Mouse (Mus musculus) midbrain, embryonic 16.5 days (tissue): ENCODE measurements around the gene Lrrc3c. TPM values are rescaled to one million over a fixed set of nuclear protein-coding genes. Genes with fewer than 3 reads are reported as not detected.
"Not testable (repeated sequence)": the region's sequence is repeated elsewhere in the genome, so short reads cannot be mapped to it uniquely, and the experiment has no call there.

ENCODE experiments used
- ATAC-seq: fragments of 200-750 bp; cut with Nextera tagmentation; 2 replicates; pipeline ENCODE4 v1.8.0; 2017; ENCODE audit warnings: moderate TSS enrichment
- H3K27ac ChIP-seq: fragments of 300-500 bp; sonication (generic); 2 replicates; pipeline ENCODE4 v1.5.1; 2014; ENCODE audit warnings: mild to moderate bottlenecking, low read length, mixed read lengths
- H3K27me3 ChIP-seq: fragments of 300-500 bp; sonication (generic); 2 replicates; pipeline ENCODE4 v1.6.1; 2014; ENCODE audit warnings: low read depth, low read length, mixed read lengths; ENCODE audit not compliant: control insufficient read depth, insufficient read depth
- H3K36me3 ChIP-seq: fragments of 300-500 bp; sonication (generic); 2 replicates; pipeline ENCODE4 v1.6.1; 2014; ENCODE audit warnings: mild to moderate bottlenecking, low read length, moderate library complexity, mixed read lengths; ENCODE audit not compliant: control insufficient read depth, insufficient read depth
- H3K4me1 ChIP-seq: fragments of 300-500 bp; sonication (generic); 2 replicates; pipeline ENCODE4 v1.6.1; 2014; ENCODE audit warnings: mild to moderate bottlenecking, low read length, mixed read lengths; ENCODE audit not compliant: control insufficient read depth, insufficient read depth
- H3K4me2 ChIP-seq: fragments of 300-500 bp; sonication (generic); 2 replicates; pipeline ENCODE4 v1.6.1; 2014; ENCODE audit warnings: mild to moderate bottlenecking, low read length, mixed read lengths
- H3K4me3 ChIP-seq: fragments of 300-500 bp; sonication (generic); 2 replicates; pipeline ENCODE4 v1.5.1; 2014; ENCODE audit warnings: low read depth, mild to moderate bottlenecking, low read length, moderate library complexity, mixed read lengths
- H3K9ac ChIP-seq: fragments of 300-500 bp; sonication (generic); 2 replicates; pipeline ENCODE4 v1.6.1; 2014; ENCODE audit warnings: low read depth, low read length, mixed read lengths
- H3K9me3 ChIP-seq: fragments of 300-500 bp; sonication (generic); replicated peaks from 2 replicates; pipeline ENCODE4 v1.6.1; 2014; ENCODE audit warnings: mild to moderate bottlenecking, low read length, mixed read lengths; ENCODE audit not compliant: control insufficient read depth, poor library complexity, severe bottlenecking
- WGBS: fragments of 180-500 bp; shearing (Covaris S2); extraction: QIAGEN DNeasy Blood & Tissue Kit; methylation state at CpG from one replicate; pipeline ENCODE4 v1.1.7; 2014; 5-methylcytosine and 5-hydroxymethylcytosine counted together
- polyA plus RNA-seq: library from polyadenylated mRNA; unstranded; fragments of >200 nt; fragmentation: Nextera tagmentation; extraction: Ambion mirVana; gene quantifications from 2 replicates; pipeline ENCODE4 v1.2.1, GENCODE M21; 2015

Gene Lrrc3c
- polyA plus RNA-seq, 1 experiment from 2014 or later, result not detected

GRCm38 (mm10) chr11:98603953-98604352 lies 5.9 kb downstream of the Lrrc3c start:
- ATAC-seq, result no peak

DNA sequence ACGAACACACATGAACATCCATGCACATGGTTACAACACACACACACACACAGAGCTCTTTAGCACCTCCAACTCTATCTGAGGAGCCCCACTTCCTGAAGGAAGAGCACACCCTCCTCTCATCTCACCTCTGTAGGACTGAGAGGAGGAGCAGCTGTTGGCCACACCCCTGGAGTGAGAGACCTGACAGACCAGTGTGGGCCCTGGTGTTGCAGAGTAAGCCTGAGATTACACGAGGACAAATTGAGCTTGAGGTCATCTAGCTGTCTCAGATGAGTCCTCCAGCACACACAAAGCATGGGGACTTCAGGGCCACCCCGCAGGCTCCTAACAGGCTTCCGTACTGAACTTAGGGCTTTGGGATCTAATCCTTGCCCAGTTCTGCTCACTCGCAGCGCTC lies 6.8 kb downstream of the Lrrc3c start:
- not testable (repeated sequence) for H3K27ac ChIP-seq, H3K4me1 ChIP-seq, ATAC-seq, H3K9ac ChIP-seq, H3K9me3 ChIP-seq, H3K27me3 ChIP-seq, H3K4me3 ChIP-seq, H3K4me2 ChIP-seq, H3K36me3 ChIP-seq
- 70% methylated on average over 6 of the region's 6 CpGs for WGBS

More at GRCm38 (mm10) chr11:98603953-98604352, 5.9 kb downstream of the Lrrc3c start:
- H3K27me3 ChIP-seq, result peaks cover 7% of the 10 kb centered on the region; the same call in 1 of the 2 replicates
- H3K4me2 ChIP-seq, result no peak overlapping the region
- H3K4me1 ChIP-seq, result peaks cover 2% of the 10 kb centered on the region; the same call in 1 of the 2 replicates
- 89% methylated on average over 2 of the region's 2 CpGs for WGBS
- no peaks in the 10 kb centered on the region for H3K9me3 ChIP-seq
- no peaks in the 10 kb centered on the region for H3K36me3 ChIP-seq
- no peak overlapping the region for H3K4me3 ChIP-seq
- H3K27ac ChIP-seq, result no peak overlapping the region
- no peak overlapping the region for H3K9ac ChIP-seq

DNA sequence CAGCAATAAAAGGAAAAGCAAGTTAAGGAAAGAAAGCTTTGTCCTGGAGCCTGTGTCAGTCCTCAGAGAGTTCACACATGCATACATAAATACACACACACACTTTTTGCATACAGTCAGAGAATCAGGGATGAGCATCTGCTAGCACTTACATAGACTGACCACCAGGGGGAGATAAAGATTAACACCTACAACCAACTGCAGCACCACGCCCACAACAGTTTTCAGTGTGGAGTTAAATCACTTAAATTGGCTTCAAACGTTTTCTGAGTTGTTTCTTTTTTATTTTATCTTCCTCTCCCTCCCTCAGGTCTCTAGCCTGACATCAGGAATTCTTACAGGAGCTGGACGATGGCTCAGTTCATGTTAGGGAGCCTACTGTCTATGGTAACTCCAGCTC lies 8.7 kb downstream of the Lrrc3c start:
- H3K9me3 ChIP-seq, result no peaks in the 10 kb centered on the region
- no peak for ATAC-seq
- no peak overlapping the region for H3K27ac ChIP-seq
- H3K27me3 ChIP-seq, result no peaks in the 10 kb centered on the region
- H3K4me1 ChIP-seq, result peaks cover 2% of the 10 kb centered on the region; the same call in 1 of the 2 replicates
- H3K36me3 ChIP-seq, result no peaks in the 10 kb centered on the region
- H3K4me2 ChIP-seq, result no peak overlapping the region
- 15% methylated on average over 3 of the region's 3 CpGs for WGBS
- no peak overlapping the region for H3K4me3 ChIP-seq
- no peak overlapping the region for H3K9ac ChIP-seq

DNA sequence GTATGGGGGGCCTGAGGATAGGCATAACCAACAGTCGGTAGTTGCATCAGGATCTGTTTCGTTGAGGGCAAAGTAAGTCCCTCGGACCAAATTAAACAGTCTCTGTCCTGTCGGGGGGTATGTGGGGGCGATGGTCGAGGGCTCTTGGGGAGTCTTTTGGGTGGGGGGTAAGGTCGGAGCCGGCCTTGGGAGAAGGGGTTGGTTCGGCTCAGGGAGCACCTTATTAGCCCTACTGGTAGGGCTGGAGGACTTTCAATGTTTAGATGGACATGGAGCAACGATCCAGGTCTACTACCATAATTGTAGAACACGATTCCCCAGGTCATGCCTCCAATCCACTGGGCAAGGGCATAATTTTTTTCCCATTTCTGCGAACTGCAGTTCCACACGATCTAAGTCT lies 22.7 kb downstream of the Lrrc3c start:
- Histone ChIP-seq H3K9me3 (no peaks in the 10 kb centered on the region), H3K4me2 (no peak overlapping the region), H3K4me3 (no peak overlapping the region), H3K27ac (no peak overlapping the region), H3K9ac (no peak overlapping the region), H3K27me3 (no peaks in the 10 kb centered on the region), H3K36me3 (no peaks in the 10 kb centered on the region), H3K4me1 (no peaks in the 10 kb centered on the region)
- WGBS, result 94% methylated on average over 13 of the region's 13 CpGs
- no peak for ATAC-seq

GRCm38 (mm10) chr11:98623981-98624380 lies 25.9 kb downstream of the Lrrc3c start:
- not testable (repeated sequence) for H3K27me3 ChIP-seq, H3K36me3 ChIP-seq, ATAC-seq, H3K4me2 ChIP-seq, H3K4me1 ChIP-seq, H3K27ac ChIP-seq, H3K4me3 ChIP-seq, H3K9ac ChIP-seq, H3K9me3 ChIP-seq
- WGBS, result 87% methylated on average over 6 of the region's 6 CpGs

GRCm38 (mm10) chr11:98624381-98624780 lies 26.3 kb downstream of the Lrrc3c start:
- H3K4me2 ChIP-seq, ATAC-seq, H3K9me3 ChIP-seq, H3K27me3 ChIP-seq, H3K4me1 ChIP-seq, H3K36me3 ChIP-seq, H3K4me3 ChIP-seq, H3K27ac ChIP-seq, H3K9ac ChIP-seq: not testable (repeated sequence)
- WGBS, result 82% methylated on average over 2 of the region's 2 CpGs

DNA sequence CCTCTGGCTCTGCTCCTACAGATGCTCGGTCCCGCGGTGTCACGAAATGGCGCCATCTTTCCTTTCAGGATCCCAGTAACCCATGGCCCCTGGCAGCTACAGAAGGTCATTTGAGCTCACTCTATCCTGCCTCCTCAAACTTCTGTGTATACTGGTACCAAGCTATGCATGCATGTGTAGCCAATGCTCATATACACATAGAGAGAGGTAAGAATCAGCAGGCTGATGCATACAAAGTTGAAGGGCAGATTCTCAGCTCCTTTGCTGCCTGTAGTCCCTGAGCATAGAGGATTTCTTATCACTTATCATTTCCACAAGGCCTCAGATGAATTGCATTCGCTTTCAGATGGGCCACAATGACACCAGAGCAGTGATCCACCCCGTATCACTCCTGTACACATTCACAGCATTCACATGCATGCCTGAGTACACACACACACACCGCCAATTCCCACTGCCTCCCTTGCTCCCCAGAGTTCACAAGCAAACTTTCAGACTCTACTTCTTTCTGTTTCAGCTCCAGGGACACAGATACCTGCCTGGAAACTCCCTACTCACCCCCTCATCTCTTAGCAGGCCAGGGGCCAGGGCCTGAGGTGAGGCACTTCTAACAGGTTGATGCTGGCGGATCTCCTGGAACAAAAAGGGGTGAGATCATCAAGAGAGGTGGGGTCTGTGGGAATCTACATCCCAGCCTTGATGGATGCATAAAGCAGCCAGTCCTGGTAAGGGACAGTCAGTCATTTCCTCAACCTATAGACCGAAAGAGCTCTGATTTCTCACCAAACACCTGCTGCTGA lies 27.7 kb downstream of the Lrrc3c start, which contains the start of the genes Gm12355 and Gsdma3:
TSS of gene Gm12355 (minus strand) at position 51 of the 800 bp plus-strand sequence.
TSS of gene Gsdma3 (plus strand) at position 750 of the 800 bp plus-strand sequence.
- ATAC-seq, result no peak
- H3K27me3 ChIP-seq, result 0 out of 2 replicates have a peak, but pooled peaks cover under 1% of the 10 kb centered on the region
- no peak within 1 kb of the TSS for H3K9ac ChIP-seq
- WGBS, result 92% methylated on average over 10 of the region's 10 CpGs
- no peaks in the 10 kb centered on the region for H3K9me3 ChIP-seq
- no peak within 1 kb of the TSS for H3K27ac ChIP-seq
- H3K4me1 ChIP-seq, result no peaks in the 10 kb centered on the region
- H3K4me2 ChIP-seq, result no peak within 1 kb of the TSS
- no peak within 1 kb of the TSS for H3K4me3 ChIP-seq
- no peaks in the 10 kb centered on the region for H3K36me3 ChIP-seq

- no peak overlapping the region for H3K9ac ChIP-seq
- H3K4me3 ChIP-seq, result no peak overlapping the region
- H3K4me1 ChIP-seq, result no peaks in the 10 kb centered on the region
- H3K27me3 ChIP-seq, result peaks cover 2% of the 10 kb centered on the region; the same call in 1 of the 2 replicates
- no peak for ATAC-seq
- H3K36me3 ChIP-seq, result no peaks in the 10 kb centered on the region
- H3K4me2 ChIP-seq, result no peak overlapping the region
- no peak overlapping the region for H3K27ac ChIP-seq
- H3K9me3 ChIP-seq, result no peaks in the 10 kb centered on the region
- 90% methylated on average over 3 of the region's 3 CpGs for WGBS
These were observed 30.6 kb downstream of the Lrrc3c start for GRCm38 (mm10) chr11:98628706-98629105.

GRCm38 (mm10) chr11:98630646-98631045 lies 32.6 kb downstream of the Lrrc3c start:
- no peaks in the 10 kb centered on the region for H3K9me3 ChIP-seq

More at GRCm38 (mm10) chr11:98630646-98631045, 32.6 kb downstream of the Lrrc3c start:
- H3K27ac ChIP-seq, result no peak overlapping the region
- ATAC-seq, result no peak
- no peak overlapping the region for H3K9ac ChIP-seq
- H3K4me3 ChIP-seq, result no peak overlapping the region
- peaks cover 2% of the 10 kb centered on the region; the same call in 1 of the 2 replicates for H3K27me3 ChIP-seq
- 87% methylated on average over 5 of the region's 5 CpGs for WGBS
- no peaks in the 10 kb centered on the region for H3K36me3 ChIP-seq
- H3K4me2 ChIP-seq, result no peak overlapping the region
- H3K4me1 ChIP-seq, result no peaks in the 10 kb centered on the region
